Mouse (Mus musculus) forebrain, embryonic 13.5 days (tissue): ENCODE data around the gene Tmc8. TPM values are rescaled to one million over a fixed set of nuclear protein-coding genes. Genes with fewer than 3 reads are reported as not detected.
"Not testable (repeated sequence)": the region's sequence is repeated elsewhere in the genome, so short reads cannot be mapped to it uniquely, and the experiment has no call there.

ENCODE experiments used
- ATAC-seq: fragments of 200-750 bp; cut with Nextera tagmentation; 2 replicates; pipeline ENCODE4 v1.8.0; 2017
- H3K27ac ChIP-seq: fragments of 300-500 bp; sonication (generic); 2 replicates; pipeline ENCODE4 v1.5.1; 2015; ENCODE audit warnings: inconsistent platforms, mild to moderate bottlenecking, moderate library complexity
- H3K27me3 ChIP-seq: fragments of 300-500 bp; sonication (generic); 2 replicates; pipeline ENCODE4 v1.6.1; 2015; ENCODE audit warnings: mild to moderate bottlenecking, inconsistent platforms
- H3K36me3 ChIP-seq: fragments of 300-500 bp; sonication (generic); 2 replicates; pipeline ENCODE4 v1.6.1; 2015; ENCODE audit warnings: mild to moderate bottlenecking, inconsistent platforms; ENCODE audit not compliant: poor library complexity, severe bottlenecking
- H3K4me1 ChIP-seq: fragments of 300-500 bp; sonication (generic); 2 replicates; pipeline ENCODE4 v1.6.1; 2015; ENCODE audit warnings: inconsistent platforms
- H3K4me2 ChIP-seq: fragments of 300-500 bp; sonication (generic); 2 replicates; pipeline ENCODE4 v1.6.1; 2015; ENCODE audit warnings: inconsistent platforms, mild to moderate bottlenecking, moderate library complexity
- H3K4me3 ChIP-seq: fragments of 300-500 bp; sonication (generic); 2 replicates; pipeline ENCODE4 v1.5.1; 2015; ENCODE audit warnings: mild to moderate bottlenecking, inconsistent platforms
- H3K9ac ChIP-seq: fragments of 300-500 bp; sonication (generic); 2 replicates; pipeline ENCODE4 v1.6.1; 2015; ENCODE audit warnings: mild to moderate bottlenecking, inconsistent platforms
- H3K9me3 ChIP-seq: fragments of 300-500 bp; sonication (generic); replicated peaks from 2 replicates; pipeline ENCODE4 v1.6.1; 2016; ENCODE audit warnings: inconsistent platforms
- WGBS: fragments of 180-500 bp; shearing (Covaris S2); methylation state at CpG from one replicate; pipeline ENCODE4 v1.1.7; 2015; 5-methylcytosine and 5-hydroxymethylcytosine counted together
- polyA plus RNA-seq: library from polyadenylated mRNA; unstranded; fragments of >200 nt; fragmentation: Nextera tagmentation; extraction: Ambion mirVana; gene quantifications from 2 replicates; pipeline ENCODE4 v1.2.1, GENCODE M21; 2015

The Tmc8 gene
- polyA plus RNA-seq, 1 experiment from 2014 or later = 0.45 TPM

DNA sequence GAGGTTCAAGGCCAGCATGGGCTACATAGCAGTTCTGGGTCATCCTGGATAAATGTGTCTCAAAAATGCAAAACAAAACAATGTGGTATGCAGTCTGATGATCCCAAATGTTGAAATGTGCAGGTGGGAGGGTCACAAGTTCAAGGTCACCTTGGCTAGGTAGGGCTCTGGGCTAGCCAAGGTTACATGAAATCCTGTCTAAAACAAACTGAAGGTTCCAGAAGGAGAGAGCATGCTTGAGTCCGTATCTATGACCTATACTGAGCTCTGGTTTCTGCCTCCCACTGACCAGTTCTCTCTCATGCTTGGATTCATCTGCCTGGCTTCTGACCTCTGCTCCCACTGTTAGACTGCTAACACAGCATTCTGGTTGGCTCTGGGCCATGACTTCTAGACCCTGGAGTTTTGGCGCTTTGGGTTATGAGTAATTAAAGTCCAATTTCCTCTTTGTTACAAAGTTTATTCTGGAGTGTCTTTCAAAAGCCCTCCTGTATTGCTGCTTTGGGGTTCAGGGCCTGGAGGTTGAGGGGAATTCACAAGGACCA lies 47.9 kb downstream of the Tmc8 start:
- 88% methylated on average over 2 of the region's 2 CpGs for WGBS
- Histone ChIP-seq H3K9ac (no peak overlapping the region), H3K4me2 (no peak overlapping the region), H3K36me3 (no peaks in the 10 kb centered on the region), H3K9me3 (no peaks in the 10 kb centered on the region), H3K4me3 (no peak overlapping the region), H3K4me1 (peaks cover 56% of the 10 kb centered on the region), H3K27ac (no peak overlapping the region), H3K27me3 (no peaks in the 10 kb centered on the region)
- no peak for ATAC-seq

- Histone ChIP-seq H3K9ac (no peak overlapping the region), H3K36me3 (no peaks in the 10 kb centered on the region), H3K4me1 (peaks cover 50% of the 10 kb centered on the region), H3K4me2 (no peak overlapping the region), H3K9me3 (no peaks in the 10 kb centered on the region), H3K4me3 (no peak overlapping the region), H3K27me3 (no peaks in the 10 kb centered on the region), H3K27ac (no peak overlapping the region)
- no peak for ATAC-seq
- WGBS = 65% methylated on average over 9 of the region's 9 CpGs
Measured at GRCm38 (mm10) chr11:117830401-117830800, 48.5 kb downstream of the Tmc8 start.

DNA sequence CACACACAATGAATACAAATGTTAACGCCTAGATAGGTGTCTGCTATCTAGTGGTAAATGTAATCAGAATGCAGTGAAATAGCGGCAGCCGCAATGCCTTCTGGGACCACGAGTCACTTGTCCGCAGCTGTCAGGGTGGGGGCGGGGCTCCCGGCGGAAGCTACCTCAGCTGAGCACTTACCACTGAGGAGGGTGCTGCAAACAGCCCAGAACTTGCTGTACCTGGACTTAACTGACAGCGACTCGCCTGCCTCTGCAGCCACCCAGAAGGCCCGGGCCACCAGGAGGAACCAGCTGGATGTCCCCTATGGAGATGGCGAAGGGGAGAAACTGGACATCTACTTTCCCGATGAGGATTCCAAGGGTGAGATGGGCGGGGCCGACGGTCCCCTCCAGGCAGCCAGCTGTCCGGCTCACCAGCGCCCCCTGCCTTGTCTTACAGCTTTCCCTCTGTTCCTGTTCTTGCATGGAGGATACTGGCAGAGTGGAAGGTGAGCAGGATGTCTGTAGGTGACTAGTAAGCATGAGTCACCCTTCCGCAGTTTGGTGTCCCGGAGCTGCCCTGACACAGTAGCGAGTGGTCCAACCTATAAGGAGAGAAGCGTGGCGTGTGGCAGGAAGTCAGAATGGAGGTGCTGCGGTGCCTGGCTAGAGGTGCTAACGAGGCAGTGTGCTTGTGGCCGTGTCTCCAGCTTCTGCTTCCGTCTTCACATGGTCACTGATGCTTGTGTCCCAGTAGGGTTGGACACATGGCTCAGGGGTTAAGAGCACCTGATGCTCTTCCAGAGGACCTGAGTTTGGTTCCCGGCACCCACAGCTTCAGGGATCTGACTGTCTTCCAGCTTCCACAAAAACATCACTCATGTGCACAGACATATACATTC lies 50.5 kb downstream of the Tmc8 start:
- peak overlapping the region; percentile 22; the same call in 1 of the 2 replicates for H3K9ac ChIP-seq
- peak overlapping the region; percentile 60 for H3K4me2 ChIP-seq
- no peaks in the 10 kb centered on the region for H3K36me3 ChIP-seq
- WGBS = 18% methylated on average over 28 of the region's 28 CpGs
- peak overlapping the region; percentile 34 for H3K4me3 ChIP-seq
- H3K27me3 ChIP-seq = no peaks in the 10 kb centered on the region
- no peaks in the 10 kb centered on the region for H3K9me3 ChIP-seq
- H3K27ac ChIP-seq = peak overlapping the region; percentile 2; the same call in 1 of the 2 replicates
- peaks cover 37% of the 10 kb centered on the region for H3K4me1 ChIP-seq
- ATAC-seq = peak; percentile 77

- H3K27me3 ChIP-seq, H3K4me2 ChIP-seq, H3K9me3 ChIP-seq, H3K9ac ChIP-seq, ATAC-seq, H3K27ac ChIP-seq, H3K36me3 ChIP-seq, H3K4me3 ChIP-seq: not testable (repeated sequence)
- 79% methylated on average over 6 of the region's 6 CpGs for WGBS
- peaks cover 25% of the 10 kb centered on the region for H3K4me1 ChIP-seq
Measured at GRCm38 (mm10) chr11:117833509-117833908, 51.6 kb downstream of the Tmc8 start.

- WGBS = 94% methylated on average over 8 of the region's 8 CpGs
- no peak overlapping the region for H3K9ac ChIP-seq
- no peak for ATAC-seq
Measured at GRCm38 (mm10) chr11:117834086-117834485, 52.2 kb downstream of the Tmc8 start.

DNA sequence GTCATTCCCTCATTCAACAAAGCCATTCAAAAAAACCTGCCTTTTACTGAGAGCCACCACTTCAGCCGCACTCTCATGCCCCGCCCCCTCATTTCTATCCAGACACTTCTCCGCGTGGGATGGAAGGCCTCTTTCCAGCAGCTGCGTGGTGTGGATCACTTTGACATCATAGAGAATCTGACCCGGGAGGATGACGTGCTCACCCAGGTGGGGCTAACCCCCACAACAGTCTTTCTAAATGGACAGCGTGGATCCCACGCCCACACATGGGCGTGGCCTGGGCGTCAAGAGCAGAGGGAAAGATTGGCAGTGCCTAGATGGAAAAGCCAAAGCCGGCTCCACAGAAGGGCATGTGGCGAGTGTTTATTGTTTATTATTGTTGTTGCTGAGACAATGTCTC lies 54.4 kb downstream of the Tmc8 start:
- H3K9ac ChIP-seq = no peak overlapping the region
- no peak overlapping the region for H3K27ac ChIP-seq
- no peaks in the 10 kb centered on the region for H3K9me3 ChIP-seq
- H3K4me1 ChIP-seq = peaks cover 16% of the 10 kb centered on the region
- peak overlapping the region; percentile 48 for H3K4me2 ChIP-seq
- 30% methylated on average over 13 of the region's 13 CpGs for WGBS
- no peaks in the 10 kb centered on the region for H3K36me3 ChIP-seq
- no peaks in the 10 kb centered on the region for H3K27me3 ChIP-seq
- peak; percentile 44; the same call in 1 of the 2 replicates for ATAC-seq
- H3K4me3 ChIP-seq = peak overlapping the region; percentile 16; the same call in 1 of the 2 replicates

More at GRCm38 (mm10) chr11:117834086-117834485, 52.2 kb downstream of the Tmc8 start:
- Histone ChIP-seq H3K4me3 (no peak overlapping the region), H3K27me3 (no peaks in the 10 kb centered on the region), H3K4me2 (no peak overlapping the region), H3K36me3 (no peaks in the 10 kb centered on the region), H3K9me3 (no peaks in the 10 kb centered on the region), H3K27ac (no peak overlapping the region), H3K4me1 (peaks cover 19% of the 10 kb centered on the region)

- H3K9ac ChIP-seq = no peak overlapping the region
- WGBS = 80% methylated on average over 2 of the region's 2 CpGs
Measured at GRCm38 (mm10) chr11:117838572-117838971, 56.7 kb downstream of the Tmc8 start.

DNA sequence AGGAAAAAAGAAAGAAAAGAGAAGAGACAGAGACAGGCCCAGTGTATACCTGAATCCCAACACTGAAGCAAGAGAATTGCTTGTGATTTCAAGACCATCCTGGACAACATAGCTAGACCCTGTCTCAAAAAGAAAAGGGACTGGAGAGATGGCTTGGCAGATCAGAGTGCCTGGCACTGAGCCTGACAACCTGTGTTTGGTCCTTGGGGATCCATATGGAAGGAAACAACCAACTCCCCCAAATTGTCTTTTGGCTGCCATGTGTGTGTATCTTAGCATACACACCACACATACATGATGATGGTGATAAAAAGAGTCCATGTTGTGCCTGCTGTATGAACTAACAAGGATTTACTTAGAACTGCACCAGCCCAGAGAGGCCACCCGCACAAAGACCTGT lies 57.1 kb downstream of the Tmc8 start:
- WGBS = 75% methylated on average over 1 of the region's 1 CpGs
- Histone ChIP-seq H3K9ac (no peak overlapping the region), H3K4me3 (no peak overlapping the region), H3K27ac (0 out of 2 replicates have a peak overlapping the region, but pooled peaks have one; percentile 17), H3K9me3 (no peaks in the 10 kb centered on the region), H3K4me2 (no peak overlapping the region), H3K36me3 (no peaks in the 10 kb centered on the region), H3K4me1 (0 out of 2 replicates have a peak, but pooled peaks cover 5% of the 10 kb centered on the region), H3K27me3 (no peaks in the 10 kb centered on the region)
- no peak for ATAC-seq

More at GRCm38 (mm10) chr11:117838572-117838971, 56.7 kb downstream of the Tmc8 start:
- 0 out of 2 replicates have a peak, but pooled peaks cover 5% of the 10 kb centered on the region for H3K4me1 ChIP-seq
- no peaks in the 10 kb centered on the region for H3K27me3 ChIP-seq
- H3K9me3 ChIP-seq = no peaks in the 10 kb centered on the region
- H3K4me2 ChIP-seq = no peak overlapping the region
- no peaks in the 10 kb centered on the region for H3K36me3 ChIP-seq
- no peak overlapping the region for H3K4me3 ChIP-seq
- H3K27ac ChIP-seq = no peak overlapping the region
- ATAC-seq = no peak

- H3K4me3 ChIP-seq = no peak overlapping the region
- H3K9me3 ChIP-seq = no peaks in the 10 kb centered on the region
- no peak overlapping the region for H3K4me2 ChIP-seq
- WGBS = 59% methylated on average over 1 of the region's 1 CpGs
- no peak overlapping the region for H3K27ac ChIP-seq
- H3K4me1 ChIP-seq = 0 out of 2 replicates have a peak, but pooled peaks cover 5% of the 10 kb centered on the region
- no peak overlapping the region for H3K9ac ChIP-seq
- no peaks in the 10 kb centered on the region for H3K36me3 ChIP-seq
- ATAC-seq = no peak
- no peaks in the 10 kb centered on the region for H3K27me3 ChIP-seq
Measured at GRCm38 (mm10) chr11:117840910-117841309, 59.0 kb downstream of the Tmc8 start.

Other genes with a start within 250 kb of the Tmc8 start
- gene Tnrc6c, start 127.8 kb upstream of the Tmc8 start, polyA plus RNA-seq = 23.7 and 24.7 TPM in 2 replicates
- 1.8 and 2.1 TPM in 2 replicates for gene Tmc6, start 122 bp downstream of the Tmc8 start, polyA plus RNA-seq
- not detected in 2 replicates for gene 6030468B19Rik, start 15.6 kb downstream of the Tmc8 start, polyA plus RNA-seq
- 0.36 and 0.49 TPM in 2 replicates for gene Gm20708, start 27.6 kb downstream of the Tmc8 start, polyA plus RNA-seq
- gene Syngr2, start 27.6 kb downstream of the Tmc8 start, polyA plus RNA-seq = 15.9 and 17.4 TPM in 2 replicates
- 7.4 and 7.5 TPM in 2 replicates for gene Afmid, start 43.8 kb downstream of the Tmc8 start, polyA plus RNA-seq
- 103 and 104 TPM in 2 replicates for gene Tk1, start 44.0 kb downstream of the Tmc8 start, polyA plus RNA-seq
- 231 and 243 TPM in 2 replicates for gene Birc5, start 67.2 kb downstream of the Tmc8 start, polyA plus RNA-seq
- gene Tmem235, start 78.7 kb downstream of the Tmc8 start, polyA plus RNA-seq = not detected in 2 replicates
- 2.3 and 2.5 TPM in 2 replicates for gene Tha1, start 91.4 kb downstream of the Tmc8 start, polyA plus RNA-seq
- 12.4 and 13.5 TPM in 2 replicates for gene Socs3, start 188.0 kb downstream of the Tmc8 start, polyA plus RNA-seq
- 42.7 and 47.7 TPM in 2 replicates for gene Pgs1, start 204.2 kb downstream of the Tmc8 start, polyA plus RNA-seq